Mouse (Mus musculus): Measurements from ENCODE around the gene Rab3ip.

GRCm38 (mm10) chr10:116968741-116969140 is 18.2 kb upstream of the Rab3ip start:
- TF ChIP-seq POLR2A (IDR thresholded peaks at IDR 0.05; ENCODE audit: control insufficient read depth, extremely low read depth, insufficient read depth, low read length, poor library complexity) (no peak), CTCF (IDR thresholded peaks at IDR 0.05; ENCODE audit: borderline replicate concordance, control insufficient read depth, extremely low read depth, insufficient read depth, low read length, poor library complexity) (no peak)
